Mouse (Mus musculus) cerebellum, adult 18-20 months (tissue): ENCODE results near the gene Lce3e.

ENCODE experiments used
- DNase-seq, 2 experiments: peaks; one replicate each; pipeline ENCODE4 v3.0.0; 2021

The Lce3e gene

DNA sequence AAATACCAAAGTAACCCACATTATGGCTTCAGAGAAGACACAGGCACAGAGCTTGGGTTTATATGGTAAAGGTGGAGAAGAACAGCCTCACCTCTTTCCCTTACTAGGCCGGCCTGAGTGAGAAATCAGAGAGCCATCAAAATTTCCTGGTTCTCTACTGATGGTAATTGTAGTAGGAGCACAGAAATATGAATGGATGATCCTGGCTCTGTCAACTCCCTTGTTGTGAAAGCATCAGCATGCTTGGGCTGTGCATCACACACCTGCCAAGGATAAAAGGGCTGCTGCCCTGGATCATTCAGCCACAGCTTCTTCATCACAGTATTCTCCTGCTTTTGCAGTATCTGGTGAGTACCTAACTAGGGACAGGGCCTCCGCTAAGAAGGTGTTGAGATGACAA is at the start of gene Lce3e:
Gene Lce3e, plus strand, starts transcription at position 301 of the 400 bp plus-strand sequence.
- no peak for DNase-seq

DNA sequence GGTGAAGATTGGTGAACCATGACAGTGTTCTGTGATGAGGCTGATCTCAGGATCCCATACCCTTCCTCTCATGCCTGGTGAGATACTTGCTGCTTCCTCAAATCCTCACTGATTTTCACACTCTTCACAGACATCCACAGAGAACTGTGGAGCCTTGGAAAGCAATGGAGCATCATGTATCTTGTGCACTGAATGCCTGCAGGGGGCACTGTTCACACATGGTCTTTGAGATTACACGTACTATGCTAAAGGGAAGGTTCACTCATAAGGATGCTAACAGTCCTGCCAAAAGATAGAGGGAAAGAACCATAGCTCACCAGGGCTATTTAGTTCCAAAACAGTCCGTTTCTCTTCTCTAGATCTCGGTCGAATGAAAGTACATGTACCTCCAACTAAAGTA is 46.5 kb upstream of the Lce3e start:
- no peak for DNase-seq

DNA sequence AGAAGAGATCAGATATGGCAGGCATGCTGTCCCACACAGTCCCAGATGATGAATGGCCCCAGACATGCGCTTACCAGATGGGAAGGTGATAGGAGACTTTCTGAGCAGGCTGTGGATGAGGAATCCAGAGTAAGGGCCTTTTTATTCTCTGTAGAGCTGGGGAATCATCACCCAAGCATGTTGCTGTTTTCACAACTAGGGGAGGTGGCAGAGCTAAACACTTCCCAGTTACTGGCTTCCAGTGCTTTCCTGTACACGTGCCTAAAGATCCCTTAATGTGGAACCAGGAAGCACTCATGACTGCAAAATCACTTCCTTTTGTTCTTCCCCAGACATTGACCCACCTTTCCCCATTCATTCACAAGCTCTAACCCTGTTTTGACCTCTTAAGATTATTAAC is 40.7 kb upstream of the Lce3e start, which contains the start of gene Lce3a:
Gene Lce3a, minus strand, starts transcription at position 101 of the 400 bp plus-strand sequence.
- no peak for DNase-seq

DNA sequence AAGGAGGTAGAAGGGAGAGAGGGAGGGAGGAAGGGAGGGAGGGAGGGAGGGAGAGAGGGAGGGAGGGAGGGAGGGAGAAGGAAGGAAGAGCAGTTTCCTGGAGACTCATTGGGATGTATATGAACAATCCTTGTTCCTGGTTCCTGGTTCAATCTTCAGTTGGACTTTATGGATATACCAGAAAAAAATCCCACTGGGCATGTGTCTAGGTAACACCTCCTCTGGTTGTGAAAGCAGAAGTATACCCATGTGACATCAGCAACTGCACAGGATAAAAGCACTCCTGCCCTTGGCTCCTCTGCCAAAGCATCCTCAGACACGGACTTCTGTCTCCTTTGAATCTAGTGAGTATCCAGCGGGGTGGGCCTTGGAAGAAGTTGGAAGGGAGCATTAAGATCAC is 34.2 kb upstream of the Lce3e start, which contains the start of gene Lce3b:
Gene Lce3b, plus strand, starts transcription at position 301 of the 400 bp plus-strand sequence.
- no peak for DNase-seq

DNA sequence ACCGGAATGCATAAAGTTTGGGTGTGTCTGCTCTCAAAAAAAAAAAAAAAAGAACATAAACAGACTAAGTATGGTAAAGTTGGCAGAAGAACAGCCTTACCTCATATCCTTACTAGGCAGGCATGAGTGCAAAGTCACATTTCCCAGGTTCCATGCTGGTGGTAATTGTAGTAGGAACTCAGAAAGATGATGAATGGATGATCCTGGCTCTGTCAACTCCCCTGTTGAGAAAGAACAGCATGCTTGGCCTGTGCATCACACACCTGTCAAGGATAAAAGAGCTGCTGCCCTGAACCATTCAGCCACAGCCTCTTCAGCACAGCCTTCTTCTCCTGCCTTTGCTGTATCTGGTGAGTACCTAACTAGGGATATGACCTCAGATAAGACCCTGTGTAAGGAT is 22.7 kb upstream of the Lce3e start, which contains the start of gene Lce3c:
Gene Lce3c, plus strand, starts transcription at position 301 of the 400 bp plus-strand sequence.
- DNase-seq, result no peak

DNA sequence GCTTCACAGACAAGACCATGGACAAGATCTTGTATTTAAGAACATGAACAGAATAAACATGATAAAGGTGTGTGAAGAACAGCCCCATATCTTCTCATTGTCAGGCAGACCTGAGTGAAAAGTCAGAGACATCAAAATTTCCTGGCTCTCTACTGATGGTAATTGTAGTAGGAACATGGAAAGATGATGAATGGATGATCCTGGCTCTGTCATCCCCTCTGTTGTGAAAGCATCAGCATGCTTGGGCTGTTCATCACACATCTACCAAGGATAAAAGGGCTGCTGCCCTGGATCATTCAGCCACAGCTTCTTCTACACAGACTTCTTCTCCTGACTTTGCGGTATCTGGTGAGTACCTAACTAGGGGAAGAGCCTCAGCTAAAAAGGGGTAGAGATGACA is 9.8 kb upstream of the Lce3e start, which contains the start of gene Lce3d:
Gene Lce3d, plus strand, starts transcription at position 301 of the 400 bp plus-strand sequence.
- DNase-seq, result no peak

DNA sequence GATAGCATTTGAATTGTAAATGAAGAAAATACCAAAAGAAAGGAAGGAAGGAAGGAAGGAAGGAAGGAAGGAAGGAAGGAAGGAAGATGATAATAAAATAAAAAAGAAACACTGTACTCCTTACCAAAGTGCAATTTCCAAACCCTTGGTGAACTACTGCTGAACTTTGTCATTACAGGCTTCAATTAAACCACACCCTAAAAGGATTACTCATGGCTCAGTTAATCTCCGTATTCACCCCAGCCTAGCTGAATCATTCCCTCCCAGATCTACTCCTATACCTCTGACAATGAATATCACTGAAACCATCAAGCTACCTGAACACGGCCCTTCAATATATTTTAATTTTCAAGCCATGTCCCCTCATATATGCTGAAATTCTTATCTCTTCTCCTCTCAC is 11.6 kb downstream of the Lce3e start:
- no peak for DNase-seq

DNA sequence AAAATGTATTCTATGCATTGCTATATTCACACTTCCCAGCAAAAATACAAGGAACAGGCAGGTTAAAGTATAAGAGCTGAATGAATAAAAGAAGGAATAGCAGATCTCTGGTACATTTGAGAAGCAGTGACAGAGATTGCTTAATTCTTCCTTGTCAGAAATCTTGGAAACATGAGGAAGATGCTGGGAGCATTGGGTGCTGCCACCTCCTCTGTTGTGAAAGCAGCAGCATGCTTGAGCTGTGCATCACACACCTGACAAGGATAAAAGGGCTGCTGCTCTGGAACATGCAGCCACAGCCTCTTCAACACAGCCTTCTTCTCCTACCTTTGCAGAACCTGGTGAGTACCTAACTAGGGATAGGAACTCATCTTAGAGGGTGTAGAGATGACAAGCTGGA is 25.1 kb downstream of the Lce3e start, which contains the start of gene Lce3f:
Gene Lce3f, plus strand, starts transcription at position 301 of the 400 bp plus-strand sequence.
- no peak for DNase-seq

DNA sequence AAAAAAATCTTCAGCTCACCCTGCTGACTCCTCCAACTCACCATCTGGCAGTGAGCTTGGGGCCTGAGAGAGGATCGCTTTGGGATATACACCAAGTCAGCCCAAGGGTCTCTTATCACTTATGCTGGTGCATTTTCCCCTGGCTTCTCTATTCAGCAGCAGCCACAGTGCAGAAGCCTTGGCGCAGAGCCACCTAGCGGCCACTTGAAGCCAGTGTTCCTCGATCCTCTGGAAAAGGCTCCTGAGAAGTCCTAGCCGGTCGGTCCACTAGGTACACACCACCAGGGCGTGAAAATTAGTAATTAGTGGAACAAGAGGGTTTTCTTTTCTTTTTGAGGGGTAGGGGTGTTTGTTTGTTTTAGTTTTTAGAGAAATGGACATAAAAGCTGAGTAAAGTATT is 31.8 kb downstream of the Lce3e start:
- DNase-seq, result peak; percentile 57 to 58

DNA sequence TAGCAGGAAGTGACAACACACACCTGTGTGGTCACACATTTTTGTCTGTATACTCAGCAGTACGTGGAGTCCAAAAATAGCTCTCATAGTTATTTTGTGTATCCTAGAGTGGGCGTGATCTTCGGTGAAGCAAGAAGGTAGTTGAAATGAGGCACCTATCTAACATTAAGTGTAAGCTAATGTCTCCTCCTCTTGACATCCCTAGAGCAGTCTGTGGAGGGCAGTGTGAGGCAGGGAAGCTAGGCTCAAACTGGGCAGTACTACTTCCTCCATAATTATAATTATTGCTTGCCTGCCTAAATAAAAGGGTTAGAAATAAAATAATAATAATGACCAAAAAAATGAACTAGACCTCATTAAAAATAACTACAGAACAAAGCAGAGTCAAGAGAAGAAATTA is 33.8 kb downstream of the Lce3e start:
- no peak for DNase-seq

DNA sequence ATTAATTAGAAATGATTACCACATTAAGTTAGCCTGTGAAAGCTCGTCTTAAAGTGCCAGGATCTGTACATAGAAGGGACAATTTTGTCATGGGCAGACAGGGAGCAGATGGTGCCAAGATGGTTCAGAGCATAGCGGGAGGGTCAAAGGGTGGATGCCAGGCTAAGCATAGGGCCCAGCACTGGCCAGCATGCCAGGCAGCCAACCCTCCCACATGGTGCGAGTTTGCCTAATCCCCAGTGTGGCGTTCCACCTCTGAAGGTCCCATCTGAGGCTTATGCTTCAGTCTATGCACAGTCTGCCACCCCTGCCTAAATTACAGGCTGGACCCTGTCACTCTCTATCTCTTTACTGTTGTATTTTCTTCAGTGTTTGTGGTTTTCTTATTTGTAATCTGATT is 36.0 kb downstream of the Lce3e start:
- no peak for DNase-seq

DNA sequence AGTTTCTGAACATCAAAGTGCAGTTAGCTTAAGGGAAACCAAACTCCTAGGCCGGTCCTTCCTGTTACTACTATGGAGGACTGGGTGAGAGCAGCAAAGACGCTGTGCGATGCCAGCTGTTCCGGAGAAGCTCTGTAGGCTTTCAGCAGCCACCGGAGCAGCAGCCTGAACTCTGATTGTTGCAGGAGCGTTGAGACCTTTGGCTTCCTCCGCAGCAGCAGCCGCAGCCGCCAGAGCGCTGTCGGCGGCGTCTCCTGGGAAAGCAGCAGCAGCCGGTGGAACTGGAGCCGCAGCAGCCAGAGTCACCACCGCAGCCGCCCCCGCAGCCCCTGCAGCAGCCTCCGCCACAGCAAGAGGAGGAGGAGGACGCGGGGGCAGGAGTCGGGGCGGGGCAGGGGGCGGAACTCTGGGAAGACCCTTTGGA is 47.5 kb downstream of the Lce3e start:
- DNase-seq, result peak in 1 of 2 experiments; percentile 1

DNA sequence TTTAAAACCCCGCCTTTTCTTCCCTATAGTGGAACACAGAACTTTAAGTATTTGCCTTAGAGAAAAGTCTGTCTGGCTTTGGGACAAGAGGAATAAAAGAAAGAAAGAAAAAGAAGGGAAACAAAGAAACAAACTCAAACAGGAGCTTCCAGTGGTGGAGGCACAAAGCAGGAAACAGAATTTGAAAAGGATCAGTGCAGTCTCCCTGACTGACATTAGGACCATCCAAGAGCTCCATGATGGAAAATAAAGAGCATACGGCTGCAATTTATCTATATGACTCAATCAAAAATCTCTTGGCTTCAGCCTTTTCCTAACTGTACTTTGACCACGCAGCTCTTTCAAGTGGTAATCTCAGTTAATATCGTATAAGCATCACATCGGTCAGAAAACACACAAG is 48.0 kb downstream of the Lce3e start:
- no peak for DNase-seq

DNA sequence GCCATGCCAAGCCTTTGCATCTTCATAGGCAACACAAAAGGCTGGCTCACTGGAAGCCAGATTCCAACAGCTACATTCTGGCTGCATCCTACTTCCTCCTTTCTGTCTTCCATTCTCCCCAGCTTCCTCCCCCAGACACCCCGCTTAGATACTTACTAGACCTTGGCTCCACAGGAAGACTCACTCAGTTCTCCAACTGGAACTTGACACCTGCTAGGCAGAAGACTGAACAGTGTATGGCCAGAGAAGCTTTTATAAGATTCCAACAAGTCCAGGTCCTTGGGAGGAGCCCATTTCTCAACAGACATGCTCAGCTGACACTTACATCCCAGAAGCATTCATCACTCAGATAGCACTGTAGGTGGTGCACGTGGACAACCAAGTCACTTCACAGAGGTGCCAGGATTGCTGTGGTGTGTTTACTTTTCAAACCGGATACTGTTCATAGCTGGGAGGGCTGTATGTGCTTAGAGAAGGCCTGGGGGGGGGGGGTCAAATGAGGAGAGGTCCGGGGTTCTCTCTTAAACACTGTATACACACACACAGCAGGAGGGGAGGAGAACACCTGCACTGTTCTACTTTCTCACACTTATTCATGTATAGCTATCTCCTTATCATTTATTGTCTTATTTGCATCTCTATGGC is 48.7 kb downstream of the Lce3e start, which contains the start of gene Crct1:
Gene Crct1, minus strand, starts transcription at position 228 of the 645 bp plus-strand sequence.
- no peak for DNase-seq
